Comparison of ENCODE assay signal across 14 mouse cellular contexts in the genomic region with DNA sequence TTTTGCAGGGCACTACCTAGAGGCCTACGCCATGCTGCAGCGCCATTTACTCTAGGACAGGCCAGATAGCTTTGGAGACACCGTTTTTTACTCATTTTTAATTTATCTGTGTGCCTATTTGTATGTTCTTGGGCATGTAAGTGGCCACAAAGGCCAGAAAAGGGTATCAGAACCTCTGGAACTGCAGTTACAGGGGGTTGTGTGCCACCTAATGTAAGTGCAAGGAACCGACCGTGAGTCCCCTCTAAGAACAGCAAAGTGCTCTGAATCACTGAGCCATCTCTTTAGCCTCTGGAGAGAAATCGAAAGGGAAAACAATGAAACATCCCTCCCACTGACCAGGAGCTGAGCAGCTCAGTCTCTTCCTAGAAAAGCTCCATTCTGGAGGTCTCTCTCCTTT.
DNase-seq lines count a peak whose midpoint lies in the region; ATAC-seq and TF ChIP-seq lines count a peak whose summit lies in the region.
"Had no signal": no experiment of that assay in that cellular context is flagged by ENCODE, and none has a peak within 500 bp of the region (broad histone marks: within the 10 kb centered on the region; RNA-seq: fewer than 3 reads in every experiment).

No protein-coding gene starts in this region.

- WGBS in heart, embryonic 13.5 days: 86% methylated on average over 6 of the region's 6 CpGs
- 85% methylated on average over 6 of the region's 6 CpGs for WGBS in olfactory bulb, adult 2 months

- H3K9ac ChIP-seq in heart, embryonic 13.5 days: no peak overlapping the region
- H3K9ac ChIP-seq: neural tube, embryonic 13.5 days had no signal

- no peaks in the 10 kb centered on the region for H3K9me3 ChIP-seq in heart, embryonic 13.5 days
- H3K9me3 ChIP-seq: megakaryocyte, embryonic 14.5 days; neural tube, embryonic 13.5 days had no signal

- TF ChIP-seq CTCF in layer of hippocampus, adult 2 months (conservative IDR thresholded peaks at IDR 0.05): peak; percentile 60
- TF ChIP-seq CTCF in olfactory bulb, adult 2 months (IDR thresholded peaks at IDR 0.05; ENCODE audit: insufficient read depth, low read depth, low read length): no peak

- TF ChIP-seq POLR2A in olfactory bulb, adult 2 months (IDR thresholded peaks at IDR 0.05; ENCODE audit: insufficient read depth, low read depth, low read length): no peak

- H3K4me3 ChIP-seq in heart, embryonic 13.5 days: no peak overlapping the region
- H3K4me3 ChIP-seq in layer of hippocampus, adult 2 months: no peak overlapping the region
- H3K4me3 ChIP-seq in olfactory bulb, adult 2 months (ENCODE audit: insufficient read depth, low read depth, low read length): no peak overlapping the region
- H3K4me3 ChIP-seq: megakaryocyte, embryonic 14.5 days; neural tube, embryonic 13.5 days had no signal

- H3K36me3 ChIP-seq in heart, embryonic 13.5 days: 0 out of 2 replicates have a peak, but pooled peaks cover 10% of the 10 kb centered on the region

- peaks cover 34% of the 10 kb centered on the region for H3K4me1 ChIP-seq in heart, embryonic 13.5 days
- H3K4me1 ChIP-seq in olfactory bulb, adult 2 months (ENCODE audit: control insufficient read depth, insufficient read depth, low read length): peaks cover 8% of the 10 kb centered on the region

- H3K4me2 ChIP-seq in heart, embryonic 13.5 days: no peak overlapping the region
- H3K4me2 ChIP-seq: neural tube, embryonic 13.5 days had no signal

- H3K27ac ChIP-seq in heart, embryonic 13.5 days (replicated peaks): 0 out of 2 replicates have a peak overlapping the region, but pooled peaks have one; percentile 76
- H3K27ac ChIP-seq in layer of hippocampus, adult 2 months: peak overlapping the region; percentile 81
- H3K27ac ChIP-seq in olfactory bulb, adult 2 months (ENCODE audit: insufficient read depth, low read depth, low read length): 0 out of 2 replicates have a peak overlapping the region, but pooled peaks have one; percentile 38
- H3K27ac ChIP-seq: neural tube, embryonic 13.5 days had no signal

- no peaks in the 10 kb centered on the region for H3K27me3 ChIP-seq in heart, embryonic 13.5 days (replicated peaks)
- H3K27me3 ChIP-seq: neural tube, embryonic 13.5 days had no signal

- no peak for ATAC-seq in heart, embryonic 13.5 days (ENCODE audit: extremely low read depth, insufficient number of reproducible peaks, low FRiP score, low TSS enrichment)
- ATAC-seq: CD4-positive, CD25-positive, alpha-beta regulatory T cell, adult 4 months had no signal

- peak; percentile 38 for DNase-seq in adrenal gland, postnatal 14 days
- no peak for DNase-seq in adrenal gland, postnatal 4 days (ENCODE audit: low spot score in 2 of 2)
- no peak for DNase-seq in heart, postnatal 4 days
- DNase-seq in layer of hippocampus, adult 2 months (ENCODE audit: low spot score in 2 of 2): no peak
- no peak for DNase-seq in layer of hippocampus, adult 9-10 months (ENCODE audit: low spot score)
- DNase-seq in embryo, embryonic 11 days: no peak
- DNase-seq: cerebellum, postnatal 25 days; lung, postnatal 14 days; thymus, postnatal 4 days had no signal
